Mouse (Mus musculus) olfactory bulb, adult 2 months (tissue): ENCODE results near the gene Hvcn1.
A peak's percentile ranks its signal among the peaks of the same experiment; 100 is the strongest.

ENCODE experiments used
- CTCF ChIP-seq: fragments of 200-500 bp; IDR thresholded peaks from 2 replicates; pipeline ENCODE4 v1.5.1; 2012; ENCODE audit warnings: low read depth, mild to moderate bottlenecking, low read length, moderate library complexity; ENCODE audit not compliant: insufficient read depth
- POLR2A ChIP-seq: fragments of 200-500 bp; IDR thresholded peaks from 2 replicates; pipeline ENCODE4 v1.6.1; 2012; ENCODE audit warnings: mild to moderate bottlenecking, low read depth, low read length, moderate library complexity; ENCODE audit not compliant: insufficient read depth

DNA sequence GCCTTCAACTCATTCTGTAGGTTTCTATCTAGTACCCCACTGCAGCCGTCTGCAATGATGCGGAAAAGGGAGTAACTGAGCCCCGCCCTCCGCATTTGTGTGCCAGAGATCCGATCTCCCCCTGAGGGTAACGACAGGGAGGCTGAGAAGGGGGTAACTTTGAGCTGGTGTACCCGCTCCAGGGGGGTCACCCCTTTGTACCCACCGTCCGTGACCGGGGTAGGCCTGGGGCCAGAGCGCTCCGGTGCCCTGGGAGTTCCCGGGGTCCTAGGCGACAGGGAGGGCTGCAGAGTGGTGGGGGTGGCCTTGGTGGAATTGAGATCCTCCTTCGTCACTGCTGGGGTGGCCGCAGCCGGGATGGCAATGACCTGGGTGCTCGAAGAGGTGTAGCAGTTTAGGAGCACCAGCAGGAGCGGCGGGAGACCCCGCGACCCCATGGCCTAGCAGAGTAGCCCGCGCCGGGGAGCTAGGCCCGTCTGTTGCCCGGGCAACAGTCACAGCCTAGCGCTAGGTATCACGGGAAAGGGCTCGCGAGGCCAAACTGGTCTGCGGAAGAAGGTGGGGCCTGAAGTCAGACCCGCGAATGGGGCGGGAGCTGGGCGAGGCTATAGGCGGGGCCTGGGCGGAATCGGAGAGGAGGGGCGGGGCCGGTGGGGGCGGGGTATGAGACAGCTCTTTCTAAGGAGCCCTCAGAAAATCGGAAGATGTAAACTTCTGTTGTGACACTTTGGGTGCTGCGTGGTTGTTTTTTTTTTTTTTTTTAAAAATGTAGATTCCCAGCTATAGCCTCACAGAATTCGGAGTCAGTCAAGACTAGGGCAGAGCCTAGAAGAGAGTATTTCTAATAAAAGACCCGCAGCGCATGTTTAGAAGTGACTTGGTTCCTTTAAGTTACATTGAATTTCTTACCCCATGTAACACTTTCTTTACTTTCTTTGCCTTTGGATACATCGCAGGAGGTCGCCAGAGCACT is 57.6 kb downstream of the Hvcn1 start, which contains the start of gene Tctn1:
- no peak for TF ChIP-seq CTCF
- TF ChIP-seq POLR2A, result peak; percentile 59; the same call in 1 of the 2 replicates
